Mouse (Mus musculus) liver, postnatal 0 days (tissue): ENCODE data around the gene Icam1.

Experiments
- CTCF ChIP-seq: sonication (generic); IDR thresholded peaks from 2 replicates; pipeline ENCODE4 v1.5.1; 2016; ENCODE audit warnings: antibody characterized with exemption, low read depth
- EP300 ChIP-seq: IDR thresholded peaks from 2 replicates; pipeline ENCODE4 v1.6.1; 2016; ENCODE audit warnings: antibody characterized with exemption, low read depth, mild to moderate bottlenecking

GRCm38 (mm10) chr9:20993165-20993898 lies 22.5 kb upstream of the Icam1 start:
- no peak for TF ChIP-seq CTCF
- TF ChIP-seq EP300, result no peak
